Mouse (Mus musculus): Measurements from ENCODE around the gene Nrxn1.

Gene Nrxn1

GRCm38 (mm10) chr17:90962904-90963531 lies 129.9 kb downstream of the Nrxn1 start:
- DNase-seq: no peak

DNA sequence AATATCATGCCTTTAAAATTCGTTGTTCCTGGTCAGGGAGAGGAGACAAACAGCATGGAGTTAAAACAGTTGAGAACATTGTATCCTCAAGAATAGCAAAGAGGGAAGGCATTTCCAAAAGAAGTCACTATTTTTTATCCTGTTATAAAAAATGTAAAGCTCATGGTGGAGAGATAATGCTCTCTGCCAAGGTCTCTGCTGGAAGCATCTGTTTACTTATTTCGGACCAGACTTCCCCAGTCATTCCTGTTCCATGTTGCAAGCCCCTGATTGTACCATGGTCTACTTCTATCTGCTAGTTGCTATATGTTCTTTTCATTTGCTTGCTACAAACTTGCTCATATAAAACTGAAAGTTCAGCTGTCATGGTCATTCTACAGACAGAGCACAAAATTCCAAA lies 137.7 kb downstream of the Nrxn1 start:
- DNase-seq: no peak

- DNase-seq: no peak
Observed at GRCm38 (mm10) chr17:90934929-90935328, 157.9 kb downstream of the Nrxn1 start.

- no peak for DNase-seq
Observed at GRCm38 (mm10) chr17:90913320-90913719, 179.6 kb downstream of the Nrxn1 start.

DNA sequence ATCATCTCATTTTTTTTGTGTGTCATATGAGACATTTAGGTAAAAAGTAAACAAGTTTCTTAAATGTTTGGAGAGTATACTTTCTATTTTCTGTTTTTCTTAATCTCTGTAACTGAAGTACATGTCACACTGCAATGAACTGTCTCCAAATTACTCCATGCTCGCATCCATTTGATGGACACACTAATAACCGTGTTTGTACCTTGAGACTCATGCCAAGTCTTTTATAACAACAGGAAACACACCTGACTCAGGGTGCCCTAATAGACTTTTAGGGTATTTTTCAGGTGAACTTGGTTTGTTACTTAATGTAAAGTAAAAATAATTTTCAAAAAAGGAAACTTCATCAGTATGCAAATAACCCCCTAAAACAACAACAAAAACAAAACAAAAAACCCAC lies 180.1 kb downstream of the Nrxn1 start:
- DNase-seq: no peak

- DNase-seq: no peak
Observed at GRCm38 (mm10) chr17:90912341-90912740, 180.5 kb downstream of the Nrxn1 start.

DNA sequence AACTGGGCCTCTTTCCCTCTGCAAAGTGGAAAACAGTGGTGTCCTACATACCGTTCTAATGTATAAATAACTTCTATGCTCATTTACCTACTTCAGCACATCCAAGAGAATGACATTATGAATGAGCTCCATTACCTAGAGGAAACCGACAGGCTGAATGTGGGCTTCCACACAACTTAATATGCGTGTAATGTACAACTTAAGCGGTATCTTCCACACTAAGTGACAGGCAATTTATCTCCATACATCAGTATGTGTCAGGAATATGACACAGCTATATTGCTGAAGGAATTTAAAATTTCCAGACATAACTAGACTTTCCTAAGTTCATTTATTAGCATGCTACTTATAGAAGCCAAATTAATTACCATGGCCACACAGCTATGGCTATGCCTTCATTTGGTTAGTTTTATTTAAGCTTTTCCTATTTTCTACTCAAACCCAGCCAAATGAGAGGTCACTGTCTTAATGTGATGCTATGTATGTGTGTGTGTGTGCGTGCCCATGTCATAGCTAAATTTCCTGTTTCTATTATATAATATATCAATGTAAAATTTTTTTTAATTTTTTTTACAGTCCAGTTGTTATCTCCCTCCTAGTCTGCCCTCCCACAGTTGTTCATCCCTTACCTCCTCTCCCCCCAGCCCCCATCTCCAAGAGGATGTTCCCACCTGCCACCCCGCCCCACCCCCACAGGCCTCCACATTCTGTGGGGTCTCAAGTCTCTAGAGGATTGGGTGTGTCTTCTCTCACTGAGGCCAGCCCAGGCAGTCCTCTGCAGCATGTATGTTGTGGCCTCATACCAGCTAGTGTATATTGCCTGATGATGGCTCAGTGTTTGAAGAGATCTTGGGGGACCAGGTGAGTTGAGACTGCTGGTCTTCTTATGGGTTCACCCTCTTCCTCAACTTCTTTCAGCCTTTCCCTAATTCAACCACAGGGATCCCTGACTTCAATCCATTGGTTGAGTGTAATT lies 186.5 kb downstream of the Nrxn1 start:
- DNase-seq: no peak

GRCm38 (mm10) chr17:90905143-90905542 lies 187.7 kb downstream of the Nrxn1 start:
- no peak for DNase-seq

GRCm38 (mm10) chr17:90892327-90893259 lies 200.3 kb downstream of the Nrxn1 start:
- DNase-seq: peak; percentile 31

GRCm38 (mm10) chr17:90891711-90892110 lies 201.2 kb downstream of the Nrxn1 start:
- no peak for DNase-seq

- DNase-seq: no peak
Observed at GRCm38 (mm10) chr17:90857225-90857624, 235.6 kb downstream of the Nrxn1 start.

- no peak for DNase-seq
Observed at GRCm38 (mm10) chr17:90843876-90844275, 249.0 kb downstream of the Nrxn1 start.

DNA sequence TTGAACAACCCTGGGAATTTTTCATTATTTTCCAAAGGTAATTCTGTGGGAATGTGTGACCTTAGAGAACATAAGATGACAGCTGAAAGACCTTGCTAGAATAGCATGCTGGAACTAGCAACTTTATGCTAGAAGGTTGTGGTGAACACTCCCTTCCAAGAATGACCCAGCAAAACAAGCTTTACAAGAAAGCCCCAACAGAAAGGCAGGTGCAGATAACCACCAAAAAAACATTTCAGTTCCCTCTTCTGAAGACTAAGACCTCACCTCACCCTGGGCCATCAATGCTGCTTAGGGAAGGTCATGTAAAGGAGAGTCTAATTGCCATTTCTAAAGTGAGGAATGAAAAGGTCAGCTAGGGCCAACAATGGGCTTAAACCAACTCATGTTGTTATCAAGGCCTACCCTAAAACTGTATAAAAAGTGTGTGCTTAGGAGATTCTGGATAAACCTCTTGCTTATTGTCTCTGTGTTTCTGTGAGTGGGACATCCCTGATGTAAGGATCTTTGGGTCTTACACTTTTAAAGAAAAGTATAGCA lies 249.7 kb downstream of the Nrxn1 start:
- DNase-seq: no peak

DNA sequence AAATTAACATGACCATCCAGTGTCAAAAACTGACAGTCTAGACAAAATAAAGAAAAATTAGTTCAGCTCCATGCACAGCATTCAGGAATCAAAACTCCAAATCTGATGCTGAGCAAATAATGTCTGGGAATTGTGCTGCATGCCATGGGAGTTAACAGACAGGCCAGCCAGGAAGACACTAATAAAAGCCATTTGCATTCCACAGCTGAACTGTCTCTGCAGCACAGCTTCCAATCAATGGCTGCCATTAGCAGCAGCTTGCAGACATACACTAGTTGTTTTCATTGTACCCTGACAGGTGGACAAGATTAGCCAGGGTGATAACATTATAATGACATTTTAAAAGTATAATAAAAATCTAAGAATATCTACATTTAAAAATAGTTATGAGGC lies 255.9 kb downstream of the Nrxn1 start:
- no peak for DNase-seq

DNA sequence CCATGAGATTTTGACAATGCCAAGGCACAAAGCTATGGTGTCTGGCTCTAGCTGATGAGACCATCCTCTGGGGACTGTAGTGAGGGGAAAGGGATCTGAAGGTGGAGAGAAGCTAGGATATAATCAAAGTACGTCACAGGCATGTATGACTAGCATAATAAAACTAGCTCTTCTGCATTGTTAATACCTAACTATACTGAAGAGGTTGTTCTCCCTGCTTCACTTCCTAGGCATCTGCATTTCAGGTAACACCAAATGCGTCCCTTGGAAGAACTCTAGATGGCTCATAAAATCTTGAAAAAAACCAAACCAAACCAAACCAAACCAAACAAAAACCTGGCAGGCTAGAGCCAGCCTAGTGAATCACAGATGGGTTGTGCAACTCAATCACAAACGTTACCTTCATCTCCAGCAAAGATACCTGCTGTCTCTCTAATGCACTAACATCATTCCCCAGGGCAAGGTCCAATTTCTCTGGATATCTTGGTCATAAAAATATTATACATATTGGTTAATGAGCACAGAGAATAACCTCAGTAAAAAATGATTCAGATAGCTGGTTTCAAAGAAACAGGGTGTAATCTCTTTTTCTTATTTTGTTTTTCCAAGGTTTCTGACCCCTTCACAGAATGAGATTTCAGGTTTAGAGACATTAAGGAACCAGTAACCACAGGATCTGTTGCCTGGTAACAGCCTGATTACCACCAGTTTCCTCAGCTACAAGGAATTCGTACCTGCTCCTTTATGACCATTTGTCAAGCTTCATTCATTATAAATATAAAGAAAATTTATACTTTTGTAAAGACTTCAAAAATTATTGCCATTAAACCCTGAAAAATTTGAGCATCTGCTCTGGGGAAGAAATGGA lies 256.5 kb downstream of the Nrxn1 start:
- no peak for DNase-seq

- DNase-seq: no peak
Observed at GRCm38 (mm10) chr17:90818340-90818739, 274.5 kb downstream of the Nrxn1 start.

DNA sequence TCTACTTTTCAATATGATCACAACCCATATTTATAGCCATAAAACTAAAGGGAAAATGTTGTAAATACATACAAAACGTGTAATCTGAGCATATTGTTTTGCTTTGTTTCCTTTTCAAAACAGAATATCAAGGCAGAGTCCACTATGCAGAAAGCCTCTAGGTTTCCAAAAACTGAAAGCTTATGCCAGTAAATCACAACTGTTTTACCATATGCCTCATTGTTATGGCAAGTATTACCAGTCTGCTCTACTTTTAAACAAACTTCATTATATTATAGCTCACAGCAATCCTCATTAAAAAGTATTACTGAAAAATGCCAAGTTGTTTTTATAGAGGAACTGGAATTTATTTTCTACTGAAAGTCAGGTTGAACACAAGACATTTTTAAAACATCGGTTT lies 275.0 kb downstream of the Nrxn1 start:
- DNase-seq: no peak

- DNase-seq: no peak
Observed at GRCm38 (mm10) chr17:90815306-90815705, 277.6 kb downstream of the Nrxn1 start.

DNA sequence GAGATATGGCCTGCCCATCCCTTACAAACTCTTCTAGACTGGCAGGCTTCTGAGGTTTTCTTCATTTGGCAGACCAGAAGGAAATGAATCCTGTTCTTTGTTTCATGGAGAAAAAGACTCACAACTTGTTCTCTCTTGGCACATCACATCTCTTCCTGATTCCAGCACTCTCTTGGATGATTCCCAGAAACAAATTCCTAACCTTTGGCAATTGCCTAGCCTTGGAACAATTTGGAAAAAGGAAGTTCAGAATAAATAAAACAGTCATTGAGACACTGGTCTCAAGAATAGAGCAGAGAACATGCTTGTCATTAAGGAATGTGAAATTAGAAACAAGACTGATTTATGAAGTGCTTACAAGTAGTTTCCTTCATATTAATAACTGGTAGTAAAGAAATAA lies 279.1 kb downstream of the Nrxn1 start:
- no peak for DNase-seq

DNA sequence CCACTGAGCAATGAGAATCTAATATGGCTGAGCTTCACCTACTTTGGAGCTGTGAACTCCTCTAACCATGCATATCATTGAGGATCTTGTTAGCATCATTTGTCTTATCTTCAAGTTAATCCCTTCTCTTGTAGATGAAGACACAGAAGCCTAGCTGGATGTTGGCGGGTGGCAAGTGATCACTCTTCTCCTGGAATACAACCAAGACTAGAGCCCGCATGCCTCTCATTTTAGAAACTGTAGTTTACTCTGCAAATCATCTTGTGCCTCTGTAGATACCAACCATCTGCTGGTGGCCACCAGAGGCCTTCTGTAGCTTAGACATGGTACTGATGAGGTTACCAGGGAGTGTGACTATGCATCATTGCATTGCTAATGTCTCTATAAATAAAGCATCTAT lies 280.4 kb downstream of the Nrxn1 start:
- no peak for DNase-seq
